Mouse (Mus musculus) myocyte (in vitro differentiated cells): ENCODE results near the gene Fat3. TPM values are rescaled to one million over a fixed set of nuclear protein-coding genes. Genes with fewer than 3 reads are reported as not detected.

Experiments
- H3K27me3 ChIP-seq: one replicate; pipeline ENCODE4 v1.6.1; 2011; ENCODE audit not compliant: control insufficient read depth, insufficient read depth, insufficient read length
- H3K36me3 ChIP-seq: one replicate; pipeline ENCODE4 v1.6.1; 2011; ENCODE audit not compliant: control insufficient read depth, insufficient read depth
- H3K4me2 ChIP-seq: one replicate; pipeline ENCODE4 v1.6.1; 2011; ENCODE audit warnings: low read depth, control low read depth
- H3K4me3 ChIP-seq: one replicate; pipeline ENCODE4 v1.5.1; 2011; ENCODE audit warnings: mild to moderate bottlenecking, control low read depth, moderate library complexity
- H3K79me2 ChIP-seq: one replicate; pipeline ENCODE4 v1.6.1; 2011; ENCODE audit not compliant: control insufficient read depth, insufficient read depth
- H3ac ChIP-seq: one replicate; pipeline ENCODE4 v1.6.1; 2011; ENCODE audit not compliant: control insufficient read depth, insufficient read length
- CEBPB ChIP-seq: IDR thresholded peaks from 2 replicates; pipeline ENCODE4 v1.6.1; 2011; ENCODE audit warnings: mild to moderate bottlenecking, moderate library complexity; ENCODE audit not compliant: poor library complexity, insufficient read depth, severe bottlenecking
- E2F4 ChIP-seq: IDR thresholded peaks from one replicate; pipeline ENCODE4 v1.6.1; 2011; ENCODE audit warnings: mild to moderate bottlenecking, control low read depth, moderate library complexity; ENCODE audit not compliant: insufficient read depth
- MAX ChIP-seq: IDR thresholded peaks from one replicate; pipeline ENCODE4 v1.6.1; 2011; ENCODE audit warnings: low read depth, mild to moderate bottlenecking, control low read depth
- MYOD1 ChIP-seq, 3 experiments: IDR thresholded peaks; one replicate each; pipeline ENCODE4 v1.6.1; 2011; ENCODE audit warnings: control low read depth in 2 of 3, low read depth in 2 of 3, mild to moderate bottlenecking in 2 of 3, moderate library complexity in 1 of 3; ENCODE audit not compliant: insufficient read length in 2 of 3, control insufficient read depth in 1 of 3
- MYOG ChIP-seq, 3 experiments: IDR thresholded peaks; one replicate each; pipeline ENCODE4 v1.6.1; 2011; ENCODE audit warnings: control low read depth in 2 of 3, low read depth in 2 of 3, mild to moderate bottlenecking in 2 of 3; ENCODE audit not compliant: insufficient read length in 2 of 3, control insufficient read depth in 1 of 3, insufficient read depth in 1 of 3
- POLR2A ChIP-seq: IDR thresholded peaks from one replicate; pipeline ENCODE4 v1.6.1; 2011; ENCODE audit warnings: low read depth, mild to moderate bottlenecking, control low read depth, moderate library complexity; ENCODE audit not compliant: insufficient read length
- POLR2AphosphoS2 ChIP-seq: IDR thresholded peaks from one replicate; pipeline ENCODE4 v1.6.1; 2011; ENCODE audit warnings: low read depth, control low read depth; ENCODE audit not compliant: insufficient read length
- REST ChIP-seq: IDR thresholded peaks from one replicate; pipeline ENCODE4 v1.6.1; 2011; ENCODE audit warnings: mild to moderate bottlenecking, control low read depth, moderate library complexity; ENCODE audit not compliant: insufficient read depth, insufficient read length
- SRF ChIP-seq: IDR thresholded peaks from one replicate; pipeline ENCODE4 v1.6.1; 2011; ENCODE audit warnings: low read depth; ENCODE audit not compliant: control insufficient read depth, insufficient read length
- TCF12 ChIP-seq: IDR thresholded peaks from one replicate; pipeline ENCODE4 v1.6.1; 2011; ENCODE audit warnings: mild to moderate bottlenecking, control low read depth; ENCODE audit not compliant: poor library complexity, insufficient read depth, severe bottlenecking
- TCF3 ChIP-seq: IDR thresholded peaks from one replicate; pipeline ENCODE4 v1.6.1; 2011; ENCODE audit warnings: low read depth, control low read depth; ENCODE audit not compliant: insufficient read length
- USF1 ChIP-seq: IDR thresholded peaks from one replicate; pipeline ENCODE4 v1.6.1; 2011; ENCODE audit warnings: low read depth, mild to moderate bottlenecking, control low read depth, moderate library complexity
- polyA plus RNA-seq: library from polyadenylated mRNA; unstranded; fragments of >200 nt; fragmentation: generic; extraction: Trizol; gene quantifications from one replicate; pipeline ENCODE4 v1.2.1, GENCODE M21; 2012; ENCODE audit warnings: missing spikeins

Fat3 gene
- polyA plus RNA-seq, 1 experiment = not detected

DNA sequence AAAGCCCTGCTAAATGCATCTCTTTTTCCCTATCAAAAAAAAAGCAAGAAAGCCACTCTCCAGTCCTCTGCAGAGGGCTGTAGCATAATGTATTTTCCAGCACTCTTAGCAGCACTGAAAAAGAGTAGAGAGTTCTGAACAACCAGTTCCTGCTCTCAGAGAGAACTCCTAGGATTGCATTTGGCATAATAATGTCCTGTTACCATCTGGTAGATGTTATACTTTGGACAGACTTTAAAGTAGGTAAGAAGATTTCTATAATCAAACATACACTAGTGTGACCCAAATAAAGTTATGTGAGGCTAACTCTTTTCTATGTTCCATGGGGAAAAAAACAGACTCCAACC, 230.3 kb downstream of the Fat3 start:
- Histone ChIP-seq H3K79me2 (no peaks in the 10 kb centered on the region), H3K4me3 (no peak overlapping the region), H3K4me2 (no peak overlapping the region), H3K36me3 (no peaks in the 10 kb centered on the region), H3K27me3 (no peaks in the 10 kb centered on the region), H3ac (no peak overlapping the region)
- TF ChIP-seq USF1 = no peak
- no peak for TF ChIP-seq E2F4
- no peak for TF ChIP-seq TCF3
- no peak for TF ChIP-seq REST

DNA sequence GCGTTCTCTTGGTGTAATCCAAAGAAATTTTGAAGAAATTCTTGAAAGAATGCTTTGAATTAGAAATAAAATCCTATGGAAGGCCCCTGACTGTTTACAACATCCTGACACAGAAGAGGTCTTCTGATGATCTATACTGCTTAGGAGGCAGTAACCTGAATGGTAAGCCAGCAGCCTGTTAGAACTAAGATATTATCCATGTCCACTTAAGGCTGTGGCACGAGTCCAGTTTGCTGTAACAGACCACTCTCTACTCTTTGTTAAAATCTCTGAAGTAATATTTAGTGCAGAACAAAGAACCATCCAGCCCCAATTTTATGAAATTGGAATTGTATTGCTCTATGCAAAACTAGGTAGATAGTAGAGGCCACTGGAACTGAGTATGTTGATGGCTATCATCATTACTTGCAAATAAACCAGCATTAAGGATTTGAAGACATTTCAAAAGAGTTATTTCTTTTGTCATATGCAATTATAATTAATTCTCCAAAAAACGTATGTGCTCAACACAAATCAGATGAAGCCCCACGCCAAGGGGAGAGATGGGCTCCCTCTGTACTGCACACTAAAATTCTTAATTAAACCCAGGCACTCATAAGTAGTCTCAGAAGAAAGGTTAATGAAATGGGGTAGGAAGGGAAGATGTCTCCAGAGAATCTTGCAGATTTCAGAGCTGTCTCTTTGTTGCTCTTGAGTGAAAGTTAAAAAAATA, 230.9 kb downstream of the Fat3 start:
- Histone ChIP-seq H3K4me3 (no peak overlapping the region), H3ac (no peak overlapping the region), H3K27me3 (no peaks in the 10 kb centered on the region), H3K79me2 (no peaks in the 10 kb centered on the region), H3K36me3 (no peaks in the 10 kb centered on the region), H3K4me2 (no peak overlapping the region)
- TF ChIP-seq REST (no peak), MYOD1 (IDR thresholded peaks at IDR 0.05; ENCODE audit: control insufficient read depth in 1 of 3, insufficient read length in 2 of 3, low read depth in 2 of 3) (no peak), MAX (no peak), TCF12 (no peak), POLR2AphosphoS2 (no peak), MYOG (IDR thresholded peaks at IDR 0.05; ENCODE audit: control insufficient read depth in 1 of 3, insufficient read depth in 1 of 3, insufficient read length in 2 of 3, low read depth in 2 of 3) (no peak), USF1 (no peak), TCF3 (no peak), SRF (no peak), POLR2A (no peak), CEBPB (no peak)

DNA sequence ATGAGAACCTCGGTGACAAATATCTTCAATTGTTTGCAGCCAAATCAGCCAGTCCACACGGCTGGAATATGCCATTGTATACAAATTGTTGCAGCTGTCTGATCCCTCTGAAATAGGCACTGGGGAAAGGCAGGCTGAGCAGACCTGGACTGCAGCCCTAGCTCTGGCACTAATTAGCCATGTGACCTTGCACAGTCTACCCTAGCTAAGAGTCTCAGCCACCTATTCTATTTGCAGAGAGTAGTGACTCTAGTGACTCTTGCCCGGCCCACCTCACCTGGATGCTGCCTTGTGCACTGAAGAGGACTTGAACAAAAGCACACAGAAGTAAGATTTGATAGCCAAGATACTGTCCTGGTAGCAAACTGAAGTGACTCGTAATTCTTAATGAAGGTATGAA, 235.6 kb downstream of the Fat3 start:
- H3K27me3 ChIP-seq = no peaks in the 10 kb centered on the region
- TF ChIP-seq TCF12 = no peak
- TF ChIP-seq REST = no peak
- TF ChIP-seq CEBPB = no peak
- TF ChIP-seq POLR2A = no peak
- TF ChIP-seq USF1 = no peak
- TF ChIP-seq POLR2AphosphoS2 = no peak
- no peak for TF ChIP-seq E2F4
- TF ChIP-seq MYOD1 (IDR thresholded peaks at IDR 0.05; ENCODE audit: control insufficient read depth in 1 of 3, insufficient read length in 2 of 3, low read depth in 2 of 3) = no peak
- no peak for TF ChIP-seq SRF
- no peak for TF ChIP-seq TCF3
- TF ChIP-seq MAX = no peak
- TF ChIP-seq MYOG (IDR thresholded peaks at IDR 0.05; ENCODE audit: control insufficient read depth in 1 of 3, insufficient read depth in 1 of 3, insufficient read length in 2 of 3, low read depth in 2 of 3) = no peak

DNA sequence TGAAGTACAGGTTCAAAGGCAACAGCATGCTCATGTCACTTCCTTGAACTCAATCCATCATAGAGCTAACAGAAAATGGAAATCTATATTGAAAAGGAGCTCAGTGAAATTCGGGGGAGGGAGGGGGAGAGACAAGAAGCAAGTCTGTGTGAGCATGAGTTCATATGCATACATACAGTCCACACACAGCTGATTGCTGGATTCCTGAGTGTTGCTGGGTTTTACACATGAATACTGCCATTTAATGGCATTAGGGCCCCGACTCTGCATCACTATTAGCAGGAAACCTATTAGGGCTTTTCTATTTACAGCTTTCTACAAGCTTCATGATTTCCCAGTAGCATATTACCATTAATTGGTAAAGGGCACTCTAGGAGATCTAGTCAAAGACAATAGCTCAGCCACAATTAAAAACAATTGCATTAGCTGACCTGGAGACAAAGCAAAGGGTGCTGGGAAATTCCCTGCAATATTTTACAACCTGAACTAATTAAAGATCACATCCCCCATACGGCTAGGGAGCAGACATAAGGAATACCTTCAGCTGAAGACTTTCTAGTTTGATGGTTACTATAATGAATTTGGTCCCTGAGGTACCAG, 243.7 kb downstream of the Fat3 start:
- Histone ChIP-seq H3K4me2 (no peak overlapping the region), H3K79me2 (no peaks in the 10 kb centered on the region), H3ac (no peak overlapping the region), H3K4me3 (no peak overlapping the region), H3K36me3 (no peaks in the 10 kb centered on the region), H3K27me3 (no peaks in the 10 kb centered on the region)
- TF ChIP-seq E2F4 (no peak), POLR2AphosphoS2 (no peak), REST (no peak), USF1 (no peak), TCF3 (no peak), TCF12 (no peak), MAX (no peak), CEBPB (no peak), SRF (no peak), POLR2A (no peak), MYOD1 (IDR thresholded peaks at IDR 0.05; ENCODE audit: control insufficient read depth in 1 of 3, insufficient read length in 2 of 3, low read depth in 2 of 3) (no peak), MYOG (IDR thresholded peaks at IDR 0.05; ENCODE audit: control insufficient read depth in 1 of 3, insufficient read depth in 1 of 3, insufficient read length in 2 of 3, low read depth in 2 of 3) (no peak)

More for the DNA sequence above, 235.6 kb downstream of the Fat3 start:
- no peak overlapping the region for H3K4me2 ChIP-seq
- no peaks in the 10 kb centered on the region for H3K79me2 ChIP-seq
- no peak overlapping the region for H3K4me3 ChIP-seq
- no peak overlapping the region for H3ac ChIP-seq
- no peaks in the 10 kb centered on the region for H3K36me3 ChIP-seq
